Mouse (Mus musculus) heart, adult 18-20 months (tissue): ENCODE results near the gene Cntn4. TPM values are rescaled to one million over a fixed set of nuclear protein-coding genes. Genes with fewer than 3 reads are reported as not detected.
A peak's percentile ranks its signal among the peaks of the same experiment; 100 is the strongest.
"Not testable (repeated sequence)": the region's sequence is repeated elsewhere in the genome, so short reads cannot be mapped to it uniquely, and the experiment has no call there.

Source experiments
- DNase-seq, 2 experiments: peaks; one replicate each; pipeline ENCODE4 v3.0.0; 2021 to 2022; ENCODE audit warnings: mixed read lengths in 1 of 2
- total RNA-seq, 2 experiments: library from RNA; stranded (reverse); gene quantifications; 2 replicates each; pipeline ENCODE4 v1.2.3; 2021

Cntn4 gene
- total RNA-seq, 2 experiments from 2014 or later: not detected

GRCm38 (mm10) chr6:106332466-106332865 lies 655.0 kb downstream of the Cntn4 start:
- DNase-seq: no peak

GRCm38 (mm10) chr6:106332933-106333332 lies 655.5 kb downstream of the Cntn4 start:
- DNase-seq: no peak

- no peak for DNase-seq
Measured at GRCm38 (mm10) chr6:106335066-106335465, 657.6 kb downstream of the Cntn4 start.

- DNase-seq: no peak
Measured at GRCm38 (mm10) chr6:106336805-106337204, 659.3 kb downstream of the Cntn4 start.

- DNase-seq: no peak
Measured at GRCm38 (mm10) chr6:106337829-106338228, 660.4 kb downstream of the Cntn4 start.

GRCm38 (mm10) chr6:106341114-106341513 lies 663.7 kb downstream of the Cntn4 start:
- no peak for DNase-seq

- DNase-seq: no peak
Measured at GRCm38 (mm10) chr6:106350072-106350471, 672.6 kb downstream of the Cntn4 start.

- DNase-seq: no peak
Measured at GRCm38 (mm10) chr6:106351389-106351788, 673.9 kb downstream of the Cntn4 start.

- DNase-seq: not testable (repeated sequence)
Measured at GRCm38 (mm10) chr6:106358801-106359200, 681.3 kb downstream of the Cntn4 start.

- DNase-seq: no peak
Measured at GRCm38 (mm10) chr6:106381288-106382025, 704.0 kb downstream of the Cntn4 start.

- DNase-seq: no peak
Measured at GRCm38 (mm10) chr6:106387833-106388406, 710.5 kb downstream of the Cntn4 start.

- no peak for DNase-seq
Measured at GRCm38 (mm10) chr6:106408014-106408413, 730.6 kb downstream of the Cntn4 start.

GRCm38 (mm10) chr6:106408634-106409033 lies 731.2 kb downstream of the Cntn4 start:
- DNase-seq: no peak

GRCm38 (mm10) chr6:106422947-106423346 lies 745.5 kb downstream of the Cntn4 start:
- no peak for DNase-seq

- DNase-seq: peak; percentile 4 to 7
Measured at GRCm38 (mm10) chr6:106423471-106423870, 746.0 kb downstream of the Cntn4 start.

- no peak for DNase-seq
Measured at GRCm38 (mm10) chr6:106426615-106427014, 749.2 kb downstream of the Cntn4 start.

- no peak for DNase-seq
Measured at GRCm38 (mm10) chr6:106431466-106431865, 754.0 kb downstream of the Cntn4 start.

GRCm38 (mm10) chr6:106440786-106441185 lies 763.3 kb downstream of the Cntn4 start:
- DNase-seq: no peak

- DNase-seq: no peak
Measured at GRCm38 (mm10) chr6:106441246-106441645, 763.8 kb downstream of the Cntn4 start.

GRCm38 (mm10) chr6:106454131-106454838 lies 776.8 kb downstream of the Cntn4 start:
- DNase-seq: no peak

- no peak for DNase-seq
Measured at GRCm38 (mm10) chr6:106455616-106456015, 778.2 kb downstream of the Cntn4 start.

- DNase-seq: no peak
Measured at GRCm38 (mm10) chr6:106458166-106458565, 780.7 kb downstream of the Cntn4 start.

GRCm38 (mm10) chr6:106462403-106462802 lies 784.9 kb downstream of the Cntn4 start:
- no peak for DNase-seq
